In the genomic region with DNA sequence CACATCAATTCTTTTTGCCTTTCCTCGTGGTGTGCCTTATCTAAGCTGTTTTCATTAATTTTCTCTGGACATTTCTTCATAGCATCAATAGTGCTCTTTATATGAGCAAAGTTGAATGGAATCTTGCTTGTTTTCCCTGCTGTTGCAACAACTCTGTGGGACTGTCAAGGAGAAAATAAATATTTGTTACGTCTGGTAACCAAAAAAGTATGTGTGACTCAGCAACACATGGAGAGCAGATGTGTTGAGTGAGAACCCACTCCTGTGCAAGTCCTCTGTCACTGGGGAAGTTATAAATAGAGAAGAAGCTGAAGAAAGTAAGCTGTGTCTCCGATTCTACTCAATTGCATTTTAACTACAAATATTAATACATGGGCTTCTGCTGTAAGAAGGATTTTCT, we compare ENCODE assay signal across 18 mouse cellular contexts.
A peak's percentile ranks its signal among the peaks of the same experiment; 100 is the strongest.
DNase-seq lines count a peak whose midpoint lies in the region; ATAC-seq lines count a peak whose summit lies in the region.
"Had no signal": no experiment of that assay in that cellular context is flagged by ENCODE, and none has a peak within 500 bp of the region (broad histone marks: within the 10 kb centered on the region; RNA-seq: fewer than 3 reads in every experiment).

No protein-coding gene starts in this region.

- 81% methylated on average over 3 of the region's 3 CpGs for WGBS in forebrain, embryonic 15.5 days

- H3K4me2 ChIP-seq in forebrain, embryonic 15.5 days (replicated peaks): no peak overlapping the region
- H3K4me2 ChIP-seq: forebrain, embryonic 12.5 days; heart, embryonic 13.5 days; kidney, embryonic 15.5 days; liver, embryonic 12.5 days had no signal

- H3K9ac ChIP-seq in forebrain, embryonic 15.5 days (replicated peaks): no peak overlapping the region
- H3K9ac ChIP-seq: forebrain, embryonic 12.5 days; heart, embryonic 13.5 days; kidney, embryonic 15.5 days; liver, embryonic 12.5 days had no signal

- no peak overlapping the region for H3K27ac ChIP-seq in forebrain, embryonic 15.5 days (replicated peaks)
- H3K27ac ChIP-seq: forebrain, embryonic 12.5 days; heart, embryonic 13.5 days; hindbrain, postnatal 0 days; kidney, embryonic 15.5 days; left cerebral cortex, adult 2 months; liver, embryonic 12.5 days; midbrain, embryonic 10.5 days had no signal

- no peak overlapping the region for H3K4me3 ChIP-seq in forebrain, embryonic 15.5 days
- H3K4me3 ChIP-seq: forebrain, embryonic 12.5 days; heart, embryonic 13.5 days; kidney, embryonic 15.5 days; left cerebral cortex, adult 2 months; liver, embryonic 12.5 days; midbrain, embryonic 10.5 days had no signal

- peak; percentile 36 for DNase-seq in gastrocnemius, postnatal 25 days
- no peak for DNase-seq in gastrocnemius, postnatal 4 days (ENCODE audit: low spot score in 2 of 2)
- peak; percentile 5 to 10 for DNase-seq in right cerebral cortex, adult 2 months (ENCODE audit: low spot score in 2 of 2)
- no peak for DNase-seq in right cerebral cortex, postnatal 36 days (ENCODE audit: low spot score in 2 of 2)
- peak; percentile 10 to 15 for DNase-seq in heart, postnatal 36 days
- no peak for DNase-seq in spleen, adult 18-20 months
- DNase-seq: adrenal gland, postnatal 36 days; cerebellum, adult 11 months; embryo, embryonic 11 days had no signal

- H3K27me3 ChIP-seq in forebrain, embryonic 15.5 days: no peaks in the 10 kb centered on the region
- H3K27me3 ChIP-seq: forebrain, embryonic 12.5 days; heart, embryonic 13.5 days; kidney, embryonic 15.5 days; liver, embryonic 12.5 days had no signal

- H3K9me3 ChIP-seq in forebrain, embryonic 15.5 days: no peaks in the 10 kb centered on the region
- H3K9me3 ChIP-seq: forebrain, embryonic 12.5 days; heart, embryonic 13.5 days; kidney, embryonic 15.5 days; liver, embryonic 12.5 days; midbrain, embryonic 10.5 days had no signal

- intact Hi-C loops in heart, postnatal 36 days (cut with DNase I): no loop called here

- H3K36me3 ChIP-seq in forebrain, embryonic 15.5 days: no peaks in the 10 kb centered on the region
- H3K36me3 ChIP-seq: forebrain, embryonic 12.5 days; heart, embryonic 13.5 days; kidney, embryonic 15.5 days; liver, embryonic 12.5 days; midbrain, embryonic 10.5 days had no signal

- H3K4me1 ChIP-seq in forebrain, embryonic 15.5 days: no peaks in the 10 kb centered on the region
- H3K4me1 ChIP-seq: forebrain, embryonic 12.5 days; heart, embryonic 13.5 days; kidney, embryonic 15.5 days; liver, embryonic 12.5 days; midbrain, embryonic 10.5 days had no signal

- ATAC-seq in erythroid progenitor cell, adult 5-6 weeks (replicated peaks; ENCODE audit: low FRiP score, poor library complexity, severe bottlenecking): no peak
- ATAC-seq in forebrain, embryonic 15.5 days (replicated peaks): no peak
- ATAC-seq: hindbrain, postnatal 0 days; liver, embryonic 12.5 days had no signal

Comparison
In these comparisons a context has a peak if more than half of its experiments do, and no peak if none do; other contexts are left out.
1. DNase-seq: peak in gastrocnemius, postnatal 25 days (single experiment), right cerebral cortex, adult 2 months (2 of 2) and heart, postnatal 36 days (2 of 2); none in gastrocnemius, postnatal 4 days (0 of 2), right cerebral cortex, postnatal 36 days (0 of 2) and spleen, adult 18-20 months (0 of 2).